Mouse (Mus musculus) limb, embryonic 11.5 days (tissue): Measurements from ENCODE around the gene Aldoc. TPM values are rescaled to one million over a fixed set of nuclear protein-coding genes. Genes with fewer than 3 reads are reported as not detected.

Source experiments
- polyA plus RNA-seq: library from polyadenylated mRNA; unstranded; fragments of >200 nt; fragmentation: Nextera tagmentation; extraction: Ambion mirVana; gene quantifications from 2 replicates; pipeline ENCODE4 v1.2.1, GENCODE M21; 2014

The Aldoc gene
- polyA plus RNA-seq, 1 experiment from 2014 or later: 8.5 TPM

Other genes starting within 250 kb of the Aldoc start
- 44.3 and 44.4 TPM in 2 replicates for gene Eral1, start 242.6 kb upstream of the Aldoc start, polyA plus RNA-seq
- 21.8 and 24.6 TPM in 2 replicates for gene Fam222b, start 228.3 kb upstream of the Aldoc start, polyA plus RNA-seq
- gene Traf4, start 157.4 kb upstream of the Aldoc start, polyA plus RNA-seq: 92.6 and 114 TPM in 2 replicates
- 15.0 and 15.5 TPM in 2 replicates for gene Nek8, start 146.3 kb upstream of the Aldoc start, polyA plus RNA-seq
- gene Tlcd1, start 146.3 kb upstream of the Aldoc start, polyA plus RNA-seq: 8.7 and 10.4 TPM in 2 replicates
- gene Rpl23a, start 139.4 kb upstream of the Aldoc start, polyA plus RNA-seq: 1,529 and 1,574 TPM in 2 replicates
- gene Rab34, start 134.5 kb upstream of the Aldoc start, polyA plus RNA-seq: 142 and 144 TPM in 2 replicates
- gene Proca1, start 129.6 kb upstream of the Aldoc start, polyA plus RNA-seq: 0.84 and 1.3 TPM in 2 replicates
- gene Sdf2, start 77.2 kb upstream of the Aldoc start, polyA plus RNA-seq: 44.0 and 44.9 TPM in 2 replicates
- gene Supt6, start 77.0 kb upstream of the Aldoc start, polyA plus RNA-seq: 30.8 and 34.1 TPM in 2 replicates
- 71.5 and 72.6 TPM in 2 replicates for gene 2610507B11Rik, start 61.2 kb upstream of the Aldoc start, polyA plus RNA-seq
- gene BC030499, start 32.1 kb upstream of the Aldoc start, polyA plus RNA-seq: 0.09 and 0.16 TPM in 2 replicates
- 65.6 and 72.4 TPM in 2 replicates for gene Spag5, start 21.4 kb upstream of the Aldoc start, polyA plus RNA-seq
- gene Pigs, start 5.4 kb downstream of the Aldoc start, polyA plus RNA-seq: 69.2 and 70.2 TPM in 2 replicates
- gene Unc119, start 20.5 kb downstream of the Aldoc start, polyA plus RNA-seq: 84.2 and 86.9 TPM in 2 replicates
- 0.04 and 0.06 TPM in 2 replicates for gene Foxn1, start 63.6 kb downstream of the Aldoc start, polyA plus RNA-seq
- not detected in 2 replicates for gene Slc13a2, start 99.2 kb downstream of the Aldoc start, polyA plus RNA-seq
- gene Slc46a1, start 142.7 kb downstream of the Aldoc start, polyA plus RNA-seq: 14.9 and 16.2 TPM in 2 replicates
- gene Sarm1, start 174.8 kb downstream of the Aldoc start, polyA plus RNA-seq: 2.2 and 2.5 TPM in 2 replicates
- gene Vtn, start 176.1 kb downstream of the Aldoc start, polyA plus RNA-seq: 0.41 TPM in 1 of 2 replicates, not detected in the other
- not detected in 2 replicates for gene Sebox, start 180.5 kb downstream of the Aldoc start, polyA plus RNA-seq
- 62.0 and 66.5 TPM in 2 replicates for gene Tmem199, start 189.2 kb downstream of the Aldoc start, polyA plus RNA-seq
- 164 and 165 TPM in 2 replicates for gene Poldip2, start 189.2 kb downstream of the Aldoc start, polyA plus RNA-seq
- 84.3 and 85.1 TPM in 2 replicates for gene Tnfaip1, start 213.4 kb downstream of the Aldoc start, polyA plus RNA-seq
- 128 and 130 TPM in 2 replicates for gene Ift20, start 213.4 kb downstream of the Aldoc start, polyA plus RNA-seq
- 83.3 and 83.8 TPM in 2 replicates for gene Tmem97, start 227.8 kb downstream of the Aldoc start, polyA plus RNA-seq